Mouse (Mus musculus) cerebellum, adult 2 months (tissue): Measurements from ENCODE around the gene Dscam.

Experiments used
- CTCF ChIP-seq: fragments of 200-500 bp; IDR thresholded peaks from 2 replicates; pipeline ENCODE4 v1.5.1; 2011; ENCODE audit warnings: low read depth, mild to moderate bottlenecking, control low read depth, low read length, moderate library complexity, borderline replicate concordance; ENCODE audit not compliant: insufficient read depth
- POLR2A ChIP-seq: fragments of 200-500 bp; IDR thresholded peaks from 2 replicates; pipeline ENCODE4 v1.6.1; 2011; ENCODE audit warnings: low read length, control low read depth, borderline replicate concordance; ENCODE audit not compliant: insufficient read depth

GRCm38 (mm10) chr16:96758381-96758780 is 412.2 kb downstream of the Dscam start:
- TF ChIP-seq CTCF (no peak), POLR2A (no peak)
